Mouse (Mus musculus): ENCODE measurements around the gene Bet1l.
"Not testable (repeated sequence)": the region's sequence is repeated elsewhere in the genome, so short reads cannot be mapped to it uniquely, and the experiment has no call there.

Gene Bet1l

GRCm38 (mm10) chr7:140857550-140858505, at the start of gene Bet1l:
Gene Bet1l, minus strand, starts transcription at chr7:140857577.
- no peak for DNase-seq (ENCODE audit: low read depth in 1 of 2, low spot score in 2 of 2)

GRCm38 (mm10) chr7:140907131-140907530, 49.8 kb upstream of the Bet1l start:
- DNase-seq (ENCODE audit: low read depth in 1 of 2, low spot score in 2 of 2): no peak

- DNase-seq (ENCODE audit: low read depth in 1 of 2, low spot score in 2 of 2): no peak
These were observed 48.3 kb upstream of the Bet1l start for GRCm38 (mm10) chr7:140905642-140906081.

GRCm38 (mm10) chr7:140903212-140903611, 45.8 kb upstream of the Bet1l start:
- peak in 1 of 2 experiments; percentile 37 for DNase-seq (ENCODE audit: low read depth in 1 of 2, low spot score in 2 of 2)

GRCm38 (mm10) chr7:140902036-140902875, 44.9 kb upstream of the Bet1l start:
- DNase-seq (ENCODE audit: low read depth in 1 of 2, low spot score in 2 of 2): no peak

- DNase-seq (ENCODE audit: low read depth in 1 of 2, low spot score in 2 of 2): no peak
These were observed 42.8 kb upstream of the Bet1l start, which contains the start of gene Cox8b for GRCm38 (mm10) chr7:140900220-140900619. Gene Cox8b, minus strand, starts transcription at chr7:140900446.

- DNase-seq (ENCODE audit: low read depth in 1 of 2, low spot score in 2 of 2): no peak
These were observed 41.7 kb upstream of the Bet1l start for GRCm38 (mm10) chr7:140899121-140899520.

GRCm38 (mm10) chr7:140897863-140898262, 40.5 kb upstream of the Bet1l start:
- DNase-seq (ENCODE audit: low read depth in 1 of 2, low spot score in 2 of 2): no peak

- DNase-seq (ENCODE audit: low read depth in 1 of 2, low spot score in 2 of 2): no peak
These were observed 37.2 kb upstream of the Bet1l start for GRCm38 (mm10) chr7:140894611-140895010.

GRCm38 (mm10) chr7:140894031-140894430, 36.7 kb upstream of the Bet1l start:
- no peak for DNase-seq (ENCODE audit: low read depth in 1 of 2, low spot score in 2 of 2)

- not testable (repeated sequence) for DNase-seq (ENCODE audit: low read depth in 1 of 2, low spot score in 2 of 2)
These were observed 33.3 kb upstream of the Bet1l start for GRCm38 (mm10) chr7:140890636-140891035.

- DNase-seq (ENCODE audit: low read depth in 1 of 2, low spot score in 2 of 2): no peak
These were observed 25.1 kb upstream of the Bet1l start for GRCm38 (mm10) chr7:140882469-140882803.

- peak; percentile 81 to 90 for DNase-seq (ENCODE audit: low read depth in 1 of 2, low spot score in 2 of 2)
These were observed 24.5 kb upstream of the Bet1l start, which contains the start of the genes Psmd13 and Sirt3 for GRCm38 (mm10) chr7:140881696-140882468. Gene Psmd13, plus strand, starts transcription at chr7:140881968. Gene Sirt3, minus strand, starts transcription at chr7:140882309.

GRCm38 (mm10) chr7:140880865-140881515, 23.6 kb upstream of the Bet1l start:
- DNase-seq (ENCODE audit: low read depth in 1 of 2, low spot score in 2 of 2): no peak

- no peak for DNase-seq (ENCODE audit: low read depth in 1 of 2, low spot score in 2 of 2)
These were observed 23.0 kb upstream of the Bet1l start for GRCm38 (mm10) chr7:140880419-140880818.

- DNase-seq (ENCODE audit: low read depth in 1 of 2, low spot score in 2 of 2): no peak
These were observed 22.0 kb upstream of the Bet1l start for GRCm38 (mm10) chr7:140879355-140879754.

- peak; percentile 26 to 37 for DNase-seq (ENCODE audit: low read depth in 1 of 2, low spot score in 2 of 2)
These were observed 20.0 kb upstream of the Bet1l start for GRCm38 (mm10) chr7:140877364-140877763.

- peak in 1 of 2 experiments; percentile 23 for DNase-seq (ENCODE audit: low read depth in 1 of 2, low spot score in 2 of 2)
These were observed 16.8 kb upstream of the Bet1l start for GRCm38 (mm10) chr7:140874224-140874623.

- DNase-seq (ENCODE audit: low read depth in 1 of 2, low spot score in 2 of 2): no peak
These were observed 7.4 kb upstream of the Bet1l start for GRCm38 (mm10) chr7:140864761-140865160.

- DNase-seq (ENCODE audit: low read depth in 1 of 2, low spot score in 2 of 2): no peak
These were observed 3.4 kb upstream of the Bet1l start for GRCm38 (mm10) chr7:140860728-140861127.
